Mouse (Mus musculus): ENCODE results near the gene Ankdd1a.

The Ankdd1a gene

DNA sequence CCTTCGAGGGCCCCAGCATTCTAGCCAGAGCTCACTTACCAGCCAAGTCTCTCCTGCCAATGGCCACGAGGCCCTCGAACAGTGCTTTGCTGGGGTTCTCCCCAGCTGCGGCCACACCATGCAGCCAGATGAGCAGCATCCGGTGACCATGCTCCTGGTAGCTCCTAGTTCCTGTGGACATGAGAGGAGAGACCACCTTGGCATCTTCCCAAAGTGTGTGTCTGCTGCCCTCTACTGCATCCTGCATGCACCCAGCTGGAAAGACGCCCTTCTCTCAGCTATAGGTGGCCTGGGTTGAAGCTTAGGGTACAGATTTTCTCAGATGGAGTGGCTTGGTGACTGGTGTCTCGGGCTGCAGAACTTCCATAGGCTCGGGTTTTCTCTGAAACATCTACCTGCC, 17.8 kb downstream of the Ankdd1a start:
- no peak for DNase-seq (ENCODE audit: low spot score in 2 of 2)

DNA sequence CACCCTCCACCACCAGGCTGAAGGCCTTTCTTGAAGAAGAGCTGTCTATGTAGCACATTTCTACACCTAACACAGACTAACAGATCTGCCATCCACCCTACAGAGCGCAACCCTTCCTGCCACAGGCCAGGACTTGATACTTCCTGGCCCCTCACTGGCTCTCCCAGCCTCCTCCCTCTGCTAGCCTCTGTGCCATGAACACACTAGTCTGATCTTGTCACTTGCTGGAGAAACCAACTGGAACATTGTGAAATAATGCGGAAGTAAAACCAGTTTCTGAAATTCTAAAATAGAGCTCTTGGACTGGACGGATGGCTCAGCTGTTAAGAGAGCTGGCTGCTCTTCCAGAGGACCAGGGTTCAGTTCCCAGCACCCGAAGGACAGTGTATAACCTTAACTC, 27.1 kb downstream of the Ankdd1a start:
- no peak for DNase-seq (ENCODE audit: low spot score in 2 of 2)

- DNase-seq (ENCODE audit: low spot score in 2 of 2): no peak
Measured at GRCm38 (mm10) chr9:65492351-65492750, 27.6 kb downstream of the Ankdd1a start.

DNA sequence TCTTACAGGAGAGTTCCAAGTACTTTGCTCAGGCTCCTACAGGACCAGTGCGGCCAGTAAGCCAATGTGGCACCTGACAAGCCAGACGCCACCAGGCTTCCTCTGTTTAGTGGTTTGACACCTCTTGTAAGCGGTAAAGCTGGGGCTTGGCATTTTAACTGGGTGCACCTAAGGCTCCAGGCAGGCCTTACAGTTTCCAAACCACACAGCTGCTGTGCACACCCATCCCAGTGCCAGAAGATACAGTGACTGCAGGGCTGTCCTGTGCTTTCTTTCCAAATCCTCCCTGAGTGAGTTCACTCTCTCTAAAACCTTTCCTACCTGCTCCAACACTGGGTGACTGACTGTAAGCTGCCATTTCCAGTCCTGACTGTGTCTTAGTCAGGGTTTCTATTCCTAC, 28.5 kb downstream of the Ankdd1a start:
- no peak for DNase-seq (ENCODE audit: low spot score in 2 of 2)

GRCm38 (mm10) chr9:65480071-65480470, 39.9 kb downstream of the Ankdd1a start:
- no peak for DNase-seq (ENCODE audit: low spot score in 2 of 2)

DNA sequence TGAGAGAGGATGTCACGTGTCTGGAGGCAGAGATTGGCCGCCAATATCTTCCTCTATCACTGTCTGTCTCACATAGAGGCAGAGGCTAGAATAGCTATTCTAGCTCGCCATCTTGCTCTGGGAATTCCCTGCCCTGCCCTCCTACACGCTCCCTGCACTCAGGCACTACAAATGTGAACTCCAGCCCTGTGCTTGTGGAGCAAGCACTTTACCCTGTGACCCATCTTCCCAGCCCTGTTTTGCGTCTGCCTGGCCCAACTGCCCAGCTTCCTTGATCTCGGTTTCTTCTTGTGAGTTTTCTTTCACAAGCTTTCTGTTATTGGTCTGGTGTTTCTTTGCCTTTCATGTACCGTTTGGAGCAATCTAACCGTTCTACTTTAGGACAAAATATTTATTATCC, 40.8 kb downstream of the Ankdd1a start:
- DNase-seq (ENCODE audit: low spot score in 2 of 2): no peak

DNA sequence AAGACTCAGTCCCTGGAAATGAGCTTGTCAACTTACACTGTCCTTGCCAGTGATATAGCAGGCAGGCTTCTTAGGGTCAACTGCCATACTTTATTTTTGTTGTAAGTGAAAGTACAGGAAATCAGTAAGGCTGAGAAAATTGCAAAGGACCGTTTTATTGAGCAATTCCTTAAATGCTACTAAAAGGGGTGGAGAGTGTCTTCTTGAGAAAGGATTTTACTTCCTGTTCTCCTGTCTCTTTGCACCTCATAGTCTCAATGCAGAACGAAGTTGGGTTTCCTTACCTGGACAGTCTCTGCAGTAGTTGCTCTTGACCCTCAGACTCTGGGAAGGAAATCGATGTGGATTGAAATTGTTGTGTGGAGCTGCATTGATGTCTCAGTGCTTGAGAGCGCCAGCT, 47.2 kb downstream of the Ankdd1a start:
- no peak for DNase-seq (ENCODE audit: low spot score in 2 of 2)

- no peak for DNase-seq (ENCODE audit: low spot score in 2 of 2)
Measured at GRCm38 (mm10) chr9:65467686-65468085, 52.3 kb downstream of the Ankdd1a start.

DNA sequence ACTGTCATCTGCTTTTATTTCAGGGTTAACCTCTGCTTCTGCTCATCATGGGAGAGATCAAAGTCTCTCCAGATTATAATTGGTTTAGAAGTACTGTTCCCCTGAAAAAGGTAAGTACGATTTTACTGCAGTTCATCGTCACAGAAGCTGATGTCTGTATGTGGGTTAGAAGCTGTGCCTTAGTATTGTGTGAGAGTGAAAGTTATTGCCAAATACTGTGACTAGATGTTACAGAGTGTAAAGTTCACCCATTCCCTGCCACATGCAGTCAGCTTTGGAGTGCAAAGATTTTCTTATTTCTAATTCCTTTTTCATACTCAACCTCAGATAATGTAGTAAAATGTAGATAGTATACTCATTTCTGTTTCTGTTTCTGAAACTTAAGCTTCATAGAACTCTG, 54.8 kb downstream of the Ankdd1a start:
- DNase-seq (ENCODE audit: low spot score in 2 of 2): no peak

GRCm38 (mm10) chr9:65464161-65464560, 55.8 kb downstream of the Ankdd1a start:
- no peak for DNase-seq (ENCODE audit: low spot score in 2 of 2)

- DNase-seq (ENCODE audit: low spot score in 2 of 2): no peak
Measured at GRCm38 (mm10) chr9:65462544-65462943, 57.4 kb downstream of the Ankdd1a start.

GRCm38 (mm10) chr9:65460732-65461442, 59.1 kb downstream of the Ankdd1a start, which contains the start of gene Spg21:
Spg21 (plus strand) TSS chr9:65460947.
- DNase-seq (ENCODE audit: low spot score in 2 of 2): peak; percentile 87 to 92

DNA sequence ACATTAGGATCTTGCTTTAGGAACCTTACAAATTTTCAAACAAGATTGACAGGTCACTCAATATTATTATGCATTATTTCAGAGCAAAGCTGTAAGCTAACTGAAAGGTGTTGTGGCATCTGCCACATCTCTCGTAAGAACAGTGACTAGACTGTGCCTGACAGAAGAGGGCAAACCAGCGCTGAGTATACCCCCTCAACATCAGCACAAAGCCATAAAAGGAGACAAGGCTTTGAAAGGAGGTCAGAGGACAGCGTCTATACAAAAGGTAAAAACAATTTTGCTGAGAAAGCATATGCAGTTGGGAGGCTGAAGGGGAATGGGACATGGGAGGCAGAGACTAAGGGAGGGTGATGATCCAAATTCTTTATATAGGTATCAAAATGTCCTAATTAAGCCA, 59.8 kb downstream of the Ankdd1a start:
- no peak for DNase-seq (ENCODE audit: low spot score in 2 of 2)

- no peak for DNase-seq (ENCODE audit: low spot score in 2 of 2)
Measured at GRCm38 (mm10) chr9:65458975-65459374, 61.0 kb downstream of the Ankdd1a start.

GRCm38 (mm10) chr9:65447951-65448350, 72.0 kb downstream of the Ankdd1a start:
- DNase-seq (ENCODE audit: low spot score in 2 of 2): no peak

DNA sequence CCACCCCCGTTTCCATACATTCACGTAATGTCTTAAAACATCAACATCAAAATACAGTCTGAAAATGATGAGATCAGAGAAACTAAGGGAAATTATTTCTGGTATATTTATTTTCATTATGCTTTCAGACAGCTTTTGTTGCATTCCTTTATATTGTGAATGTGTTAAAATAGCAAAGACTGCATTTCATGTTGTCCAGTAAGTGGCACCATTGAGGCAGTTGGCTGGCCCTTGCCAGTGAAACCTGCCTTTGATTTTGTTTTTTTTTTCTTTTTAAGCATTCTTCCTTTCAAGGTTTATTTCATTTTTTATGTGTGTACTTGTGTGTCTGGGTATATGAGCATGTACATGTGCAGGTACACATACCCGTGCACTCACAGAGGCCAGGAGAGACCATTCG, 75.3 kb downstream of the Ankdd1a start:
- no peak for DNase-seq (ENCODE audit: low spot score in 2 of 2)
